Mouse (Mus musculus): ENCODE data around the gene Gm609.

The Gm609 gene

GRCm38 (mm10) chr16:45397440-45397839 lies 95.3 kb downstream of the Gm609 start:
- CTCF ChIA-PET = interaction anchor here (0.6 kb wide), 1 partner anchor 25 kb away, joined by 3 read pairs; no protein-coding TSS in a partner anchor

- CTCF ChIA-PET = interaction anchor here (1.8 kb wide), 1 partner anchor 9 kb away, joined by 3 read pairs; no protein-coding TSS in a partner anchor
Measured at GRCm38 (mm10) chr16:45392246-45392645, 100.5 kb downstream of the Gm609 start.

- CTCF ChIA-PET = no interaction called here
Measured at GRCm38 (mm10) chr16:45391680-45392079, 101.1 kb downstream of the Gm609 start.

DNA sequence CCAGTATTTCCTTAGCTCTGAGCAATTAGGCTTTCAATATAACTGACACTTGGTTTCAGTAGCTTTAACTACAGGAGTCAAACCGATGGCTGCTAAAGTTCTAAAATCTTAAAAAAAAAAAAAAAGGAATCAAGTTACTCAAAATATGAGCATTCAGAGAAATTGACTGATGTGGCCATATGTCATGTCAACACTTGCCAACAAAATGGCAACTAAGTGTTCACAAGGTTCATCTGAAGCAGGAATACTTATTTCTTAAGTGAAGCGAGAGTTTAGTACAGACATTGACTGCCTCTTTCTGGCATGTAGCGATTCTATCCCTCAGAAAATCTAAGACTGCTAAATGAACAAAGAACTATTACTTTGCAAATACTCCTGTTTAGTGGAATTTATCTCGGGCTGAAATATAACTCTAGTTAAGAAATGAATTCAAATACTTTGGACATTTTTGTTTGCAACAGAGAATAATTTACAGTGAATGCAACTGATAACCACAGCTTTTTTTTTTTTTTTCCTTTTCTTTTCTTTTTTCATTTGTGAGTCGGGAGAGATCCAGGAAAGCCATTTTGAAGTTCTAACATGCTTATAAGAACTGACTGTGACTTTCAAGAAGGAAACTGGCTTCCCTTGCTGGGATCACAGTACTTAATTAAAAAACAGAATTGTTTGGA lies 102.3 kb downstream of the Gm609 start:
- CTCF ChIA-PET = interaction anchor here (0.6 to 0.7 kb wide), 5 partner anchors 12 to 1262 kb away, joined by 3 to 5 read pairs (median 4); no protein-coding TSS in a partner anchor

DNA sequence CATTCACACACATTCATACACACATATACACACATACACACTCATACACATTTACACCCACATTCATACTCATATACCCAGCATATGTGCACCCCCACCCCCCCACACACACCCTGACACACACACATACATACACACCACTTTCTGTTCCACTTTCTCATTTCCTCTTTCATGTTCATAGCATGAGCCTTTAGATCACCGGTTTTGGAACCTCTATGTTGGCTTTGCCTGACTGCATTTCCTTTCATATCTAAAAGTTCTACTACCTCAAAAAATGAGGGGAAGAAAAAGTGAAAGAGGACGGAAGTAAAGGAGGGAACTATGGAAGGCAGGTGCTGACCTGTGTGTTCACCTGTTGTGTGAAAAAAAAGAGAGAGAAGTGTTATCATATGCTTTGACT lies 102.9 kb downstream of the Gm609 start:
- CTCF ChIA-PET = interaction anchor here (0.6 to 0.7 kb wide), 3 partner anchors 11 to 508 kb away, joined by 3 to 5 read pairs (median 5); no protein-coding TSS in a partner anchor

- CTCF ChIA-PET = no interaction called here
Measured at GRCm38 (mm10) chr16:45389041-45389440, 103.7 kb downstream of the Gm609 start.

GRCm38 (mm10) chr16:45381811-45382210 lies 111.0 kb downstream of the Gm609 start:
- CTCF ChIA-PET = no interaction called here

DNA sequence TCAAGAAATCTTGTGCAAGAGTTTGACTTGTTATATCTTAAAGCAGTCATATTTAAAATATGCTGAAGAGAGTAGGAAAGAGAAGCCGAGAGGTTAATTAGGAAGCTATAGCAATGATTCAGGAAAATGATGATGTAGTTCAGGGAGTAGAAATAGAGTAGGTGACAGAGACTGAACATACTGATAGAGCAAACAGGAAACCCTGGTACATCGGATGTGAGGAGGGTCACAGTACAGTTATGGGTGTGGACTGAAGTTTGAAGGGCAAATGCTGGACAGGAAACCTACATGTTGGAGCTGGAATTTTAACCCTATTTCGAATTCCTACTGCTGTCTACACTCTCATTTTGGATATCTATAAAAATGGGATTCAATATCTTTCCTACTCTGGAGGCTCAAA lies 113.8 kb downstream of the Gm609 start:
- CTCF ChIA-PET = interaction anchor here (0.6 kb wide), 1 partner anchor 11 kb away, joined by 3 read pairs; no protein-coding TSS in a partner anchor

DNA sequence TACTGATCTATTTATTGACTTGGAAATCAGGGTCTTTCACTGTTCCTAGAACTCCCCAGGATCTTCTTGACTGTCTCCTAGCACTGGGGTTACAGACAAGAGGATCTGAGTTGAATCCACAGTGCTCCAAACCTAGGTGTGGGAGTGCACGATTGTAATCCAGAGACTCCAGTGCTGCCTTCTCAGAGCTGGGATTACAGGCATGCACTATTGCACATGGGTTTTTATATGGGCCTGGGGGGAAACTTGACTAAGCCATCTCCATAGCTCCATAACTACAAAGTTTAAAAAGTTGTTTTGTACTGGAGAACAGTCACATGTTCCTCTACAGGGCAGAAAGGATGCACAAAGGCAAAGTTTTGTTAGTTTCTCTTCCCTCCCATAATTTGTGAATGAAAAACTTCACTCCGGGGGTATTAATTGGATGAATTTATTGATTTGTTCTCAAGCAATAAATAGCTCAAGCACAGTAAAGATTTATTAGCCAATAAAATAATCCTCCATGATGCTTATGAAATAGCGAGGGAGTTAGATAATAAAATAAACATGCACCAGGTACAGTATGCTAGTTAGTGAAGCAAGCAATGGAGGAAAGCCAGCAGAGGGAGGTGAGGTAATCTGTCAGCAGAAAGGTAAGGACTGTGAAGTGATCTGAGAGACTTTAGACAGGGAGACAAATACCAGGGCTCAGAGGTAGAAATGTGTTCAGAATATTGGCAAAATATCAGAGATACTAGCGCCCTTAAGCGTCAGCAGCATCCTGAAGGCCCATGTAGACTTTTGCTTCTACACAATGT lies 114.4 kb downstream of the Gm609 start:
- CTCF ChIA-PET = interaction anchor here (0.6 kb wide), 1 partner anchor 12 kb away, joined by 3 read pairs; no protein-coding TSS in a partner anchor

- CTCF ChIA-PET = no interaction called here
Measured at GRCm38 (mm10) chr16:45377332-45377731, 115.4 kb downstream of the Gm609 start.

DNA sequence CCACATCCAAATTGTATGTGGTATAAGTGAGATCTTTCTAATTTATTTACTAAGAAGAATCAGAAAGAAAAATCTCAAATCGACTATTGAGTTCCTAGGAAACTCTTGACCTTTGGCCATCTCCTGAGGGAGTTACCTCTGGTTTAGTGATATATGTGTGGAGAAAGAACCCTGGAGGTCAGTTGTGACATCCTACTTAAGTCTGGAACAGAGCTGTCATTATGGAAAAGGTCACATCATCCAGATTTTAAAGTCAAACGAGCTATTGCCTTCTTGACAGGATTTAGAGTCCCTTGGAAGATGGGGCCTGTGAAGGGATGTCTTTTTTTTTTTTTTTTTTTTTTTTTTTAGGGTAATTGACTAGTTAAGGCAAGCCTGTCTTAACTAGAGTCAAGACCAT lies 116.0 kb downstream of the Gm609 start:
- CTCF ChIA-PET = no interaction called here

GRCm38 (mm10) chr16:45376294-45376693 lies 116.5 kb downstream of the Gm609 start:
- CTCF ChIA-PET = no interaction called here

DNA sequence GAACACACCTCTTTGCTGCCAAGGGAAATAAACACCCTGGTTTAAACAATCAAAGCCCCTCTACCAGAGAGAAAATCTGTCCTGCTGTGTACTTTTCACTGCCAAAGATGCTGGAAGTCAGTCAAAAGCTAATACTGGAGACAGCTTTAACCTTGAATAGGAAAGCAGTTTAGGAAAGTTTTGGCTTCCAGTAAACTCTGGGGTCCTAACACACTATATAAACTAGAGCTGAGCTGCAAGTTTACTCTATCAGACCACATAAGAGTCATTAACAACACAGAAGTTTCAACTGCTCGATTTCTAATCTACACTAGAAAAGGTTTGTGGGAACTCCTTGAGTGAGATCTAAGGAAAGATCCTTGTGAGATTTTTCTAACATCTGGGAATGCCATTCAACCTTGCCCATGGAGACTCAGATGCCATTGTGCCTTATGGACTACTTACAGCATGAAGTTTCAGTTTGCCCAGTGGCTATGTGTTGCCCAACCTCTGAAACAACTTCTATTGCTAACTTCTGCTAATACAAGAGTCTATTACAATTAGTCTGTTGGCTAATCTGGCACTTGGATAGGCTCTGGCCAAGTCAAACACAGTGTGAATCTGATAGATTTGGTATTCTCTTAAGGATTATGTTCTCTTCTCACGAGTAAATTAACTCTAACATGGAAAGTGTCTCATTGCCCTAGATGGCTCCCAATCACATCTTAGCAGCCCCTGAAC lies 117.1 kb downstream of the Gm609 start:
- CTCF ChIA-PET = no interaction called here

- CTCF ChIA-PET = no interaction called here
Measured at GRCm38 (mm10) chr16:45374074-45374473, 118.7 kb downstream of the Gm609 start.

DNA sequence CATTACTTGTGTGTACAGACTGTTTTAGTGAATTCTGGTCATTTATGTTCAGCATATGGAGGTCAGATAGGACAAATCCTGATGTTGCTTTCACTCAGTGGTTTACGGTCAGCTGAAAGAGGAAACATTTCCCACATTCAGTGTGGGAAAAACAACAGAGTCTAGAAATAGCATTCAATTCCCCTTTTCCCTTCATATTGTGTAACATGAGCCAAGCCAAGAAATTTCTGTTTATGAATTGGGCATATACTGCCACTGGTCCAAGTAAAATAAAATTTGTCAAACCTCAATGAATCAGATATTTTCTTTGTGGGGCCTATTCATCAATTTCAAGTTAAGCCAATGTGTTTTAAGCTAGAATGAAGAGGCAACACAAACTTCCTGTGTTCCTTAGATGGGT lies 121.7 kb downstream of the Gm609 start:
- CTCF ChIA-PET = no interaction called here

GRCm38 (mm10) chr16:45369285-45369965 lies 123.3 kb downstream of the Gm609 start:
- CTCF ChIA-PET = no interaction called here

GRCm38 (mm10) chr16:45366111-45366510 lies 126.7 kb downstream of the Gm609 start:
- CTCF ChIA-PET = no interaction called here

GRCm38 (mm10) chr16:45365353-45365752 lies 127.4 kb downstream of the Gm609 start:
- CTCF ChIA-PET = no interaction called here

- CTCF ChIA-PET = no interaction called here
Measured at GRCm38 (mm10) chr16:45364627-45365026, 128.1 kb downstream of the Gm609 start.

- CTCF ChIA-PET = no interaction called here
Measured at GRCm38 (mm10) chr16:45363480-45364045, 129.2 kb downstream of the Gm609 start.
